Comparison of ENCODE assay signal across 27 mouse cellular contexts in genomic region chr3:37886705-37887454, GRCm38 (mm10).
DNase-seq lines count a peak whose midpoint lies in the region; ATAC-seq lines count a peak whose summit lies in the region.
"Had no signal": no experiment of that assay in that cellular context is flagged by ENCODE, and none has a peak within 500 bp of the region (broad histone marks: within the 10 kb centered on the region; RNA-seq: fewer than 3 reads in every experiment).

No protein-coding gene starts in this region.

- H3K36me3 ChIP-seq in heart, embryonic 12.5 days: no peaks in the 10 kb centered on the region
- no peaks in the 10 kb centered on the region for H3K36me3 ChIP-seq in midbrain, embryonic 11.5 days (ENCODE audit: control insufficient read depth, insufficient read depth, low read length)
- no peaks in the 10 kb centered on the region for H3K36me3 ChIP-seq in midbrain, embryonic 15.5 days (replicated peaks)
- H3K36me3 ChIP-seq: embryonic facial prominence, embryonic 12.5 days; embryonic facial prominence, embryonic 15.5 days; forebrain, embryonic 12.5 days; forebrain, embryonic 15.5 days; G1E; heart, embryonic 13.5 days; hindbrain, embryonic 10.5 days; hindbrain, embryonic 13.5 days; intestine, embryonic 15.5 days had no signal

- intact Hi-C loops in heart, postnatal 36 days (cut with DNase I): no loop called here

- H3K4me1 ChIP-seq in heart, embryonic 12.5 days (replicated peaks): peaks cover 3% of the 10 kb centered on the region; the same call in 1 of the 2 replicates
- no peaks in the 10 kb centered on the region; the same call in 1 of the 2 replicates for H3K4me1 ChIP-seq in midbrain, embryonic 11.5 days (ENCODE audit: control insufficient read depth, insufficient read depth, low read length)
- no peaks in the 10 kb centered on the region for H3K4me1 ChIP-seq in midbrain, embryonic 15.5 days
- H3K4me1 ChIP-seq: embryonic facial prominence, embryonic 12.5 days; embryonic facial prominence, embryonic 15.5 days; hindbrain, embryonic 13.5 days had no signal

- WGBS in heart, embryonic 12.5 days: 71% methylated on average over 3 of the region's 3 CpGs
- 94% methylated on average over 3 of the region's 3 CpGs for WGBS in midbrain, embryonic 11.5 days
- 92% methylated on average over 3 of the region's 3 CpGs for WGBS in midbrain, embryonic 15.5 days

- H3K9ac ChIP-seq in heart, embryonic 12.5 days: no peak overlapping the region
- no peak overlapping the region for H3K9ac ChIP-seq in midbrain, embryonic 11.5 days (ENCODE audit: low read length)
- H3K9ac ChIP-seq in midbrain, embryonic 15.5 days: no peak overlapping the region
- H3K9ac ChIP-seq: embryonic facial prominence, embryonic 12.5 days; embryonic facial prominence, embryonic 15.5 days; forebrain, embryonic 12.5 days; forebrain, embryonic 15.5 days; heart, embryonic 13.5 days; hindbrain, embryonic 13.5 days; intestine, embryonic 15.5 days had no signal

- H3K27me3 ChIP-seq in heart, embryonic 12.5 days (replicated peaks): no peaks in the 10 kb centered on the region
- no peaks in the 10 kb centered on the region for H3K27me3 ChIP-seq in midbrain, embryonic 11.5 days (ENCODE audit: control insufficient read depth, insufficient read depth, low read length)
- no peaks in the 10 kb centered on the region for H3K27me3 ChIP-seq in midbrain, embryonic 15.5 days (replicated peaks)
- H3K27me3 ChIP-seq: CH12.LX; embryonic facial prominence, embryonic 12.5 days; embryonic facial prominence, embryonic 15.5 days; forebrain, embryonic 15.5 days; heart, embryonic 13.5 days; intestine, embryonic 15.5 days; Patski had no signal

- no peak overlapping the region for H3K4me2 ChIP-seq in heart, embryonic 12.5 days
- no peak overlapping the region for H3K4me2 ChIP-seq in midbrain, embryonic 11.5 days
- no peak overlapping the region for H3K4me2 ChIP-seq in midbrain, embryonic 15.5 days
- H3K4me2 ChIP-seq: embryonic facial prominence, embryonic 12.5 days; embryonic facial prominence, embryonic 15.5 days; forebrain, embryonic 12.5 days; forebrain, embryonic 15.5 days; heart, embryonic 13.5 days; hindbrain, embryonic 13.5 days; intestine, embryonic 15.5 days had no signal

- no peak overlapping the region for H3K4me3 ChIP-seq in heart, embryonic 12.5 days
- no peak overlapping the region for H3K4me3 ChIP-seq in midbrain, embryonic 11.5 days (ENCODE audit: low read depth, low read length)
- H3K4me3 ChIP-seq in midbrain, embryonic 15.5 days: no peak overlapping the region
- H3K4me3 ChIP-seq: embryonic facial prominence, embryonic 12.5 days; embryonic facial prominence, embryonic 15.5 days; forebrain, embryonic 12.5 days; forebrain, embryonic 15.5 days; heart, embryonic 13.5 days; hindbrain, embryonic 10.5 days; hindbrain, embryonic 13.5 days; intestine, embryonic 15.5 days had no signal

- H3K27ac ChIP-seq in heart, embryonic 12.5 days (ENCODE audit: poor library complexity, severe bottlenecking): no peak overlapping the region
- H3K27ac ChIP-seq in midbrain, embryonic 11.5 days (ENCODE audit: low read depth, low read length): no peak overlapping the region
- H3K27ac ChIP-seq in midbrain, embryonic 15.5 days: no peak overlapping the region
- H3K27ac ChIP-seq: embryonic facial prominence, embryonic 12.5 days; embryonic facial prominence, embryonic 15.5 days; forebrain, embryonic 12.5 days; forebrain, embryonic 15.5 days; heart, embryonic 13.5 days; hindbrain, embryonic 10.5 days; hindbrain, embryonic 13.5 days; intestine, embryonic 15.5 days had no signal

- peak; percentile 43 for DNase-seq in heart, adult 11 months
- no peak for DNase-seq in heart, postnatal 36 days
- peak; percentile 51 for DNase-seq in heart, adult 8-10 months (ENCODE audit: low spot score)
- peak; percentile 39 for DNase-seq in midbrain, embryonic 11.5 days (ENCODE audit: low spot score, missing footprints)
- no peak for DNase-seq in adrenal gland, postnatal 36 days
- DNase-seq: adrenal gland, postnatal 10 days; B cell, adult 2 months; cerebellum, adult 11 months; cerebellum, adult 2 months; cerebellum, adult 9-11 months; cerebellum, postnatal 25 days; gastrocnemius, postnatal 14 days; kidney, adult 11 months had no signal

- no peaks in the 10 kb centered on the region for H3K9me3 ChIP-seq in heart, embryonic 12.5 days (replicated peaks)
- no peaks in the 10 kb centered on the region for H3K9me3 ChIP-seq in midbrain, embryonic 11.5 days (ENCODE audit: control insufficient read depth, low read length)
- H3K9me3 ChIP-seq in midbrain, embryonic 15.5 days: no peaks in the 10 kb centered on the region
- H3K9me3 ChIP-seq: embryonic facial prominence, embryonic 12.5 days; embryonic facial prominence, embryonic 15.5 days; forebrain, embryonic 12.5 days; forebrain, embryonic 15.5 days; G1E; heart, embryonic 13.5 days; hindbrain, embryonic 10.5 days; hindbrain, embryonic 13.5 days; intestine, embryonic 15.5 days had no signal

- ATAC-seq in heart, embryonic 12.5 days (ENCODE audit: insufficient number of reproducible peaks, low FRiP score): no peak
- no peak for ATAC-seq in midbrain, embryonic 11.5 days (ENCODE audit: low FRiP score)
- no peak for ATAC-seq in midbrain, embryonic 15.5 days (replicated peaks)
- ATAC-seq: forebrain, embryonic 15.5 days; hindbrain, embryonic 16.5 days; intestine, embryonic 15.5 days; Patski had no signal

Comparison
In these comparisons a context has a peak if more than half of its experiments do, and no peak if none do; other contexts are left out.
1. DNase-seq: peak in heart, adult 11 months (single experiment), heart, adult 8-10 months (single experiment) and midbrain, embryonic 11.5 days (single experiment); none in heart, postnatal 36 days (0 of 2) and adrenal gland, postnatal 36 days (0 of 2).